Mouse (Mus musculus) left cerebral cortex, postnatal 14 days (tissue): ENCODE measurements around the gene Cnnm3. TPM values are rescaled to one million over a fixed set of nuclear protein-coding genes. Genes with fewer than 3 reads are reported as not detected.

Experiments
- DNase-seq, 2 experiments: peaks; one replicate each; pipeline ENCODE4 v3.0.0; 2021 to 2022; ENCODE audit warnings: low spot score in 2 of 2, mixed read lengths in 1 of 2
- intact Hi-C: fragments of 180-260 bp; cut with DNase I; formaldehyde crosslinking; loops from one replicate; pipeline ENCODE4 v1.15.1; 2025
- total RNA-seq, 2 experiments: library from RNA; stranded (reverse); gene quantifications; 2 replicates each; pipeline ENCODE4 v1.2.3; 2021

Cnnm3 gene
- total RNA-seq, 2 experiments from 2014 or later = 28.7 to 30.4 TPM

- intact Hi-C loops = no loop called here
- DNase-seq = no peak
These were observed 18.4 kb upstream of the Cnnm3 start for GRCm38 (mm10) chr1:36493299-36493698.

- intact Hi-C loops = no loop called here
- DNase-seq = peak; percentile 44 to 45
These were observed 14.9 kb upstream of the Cnnm3 start for GRCm38 (mm10) chr1:36496719-36497118.

GRCm38 (mm10) chr1:36497312-36497711 is 14.4 kb upstream of the Cnnm3 start:
- intact Hi-C loops = no loop called here

GRCm38 (mm10) chr1:36501261-36501660 is 10.4 kb upstream of the Cnnm3 start:
- intact Hi-C loops = loop anchor here (5.0 kb wide), 2 partner anchors 154 to 179 kb away; no protein-coding TSS in a partner anchor
- DNase-seq = peak; percentile 59 to 79

More at GRCm38 (mm10) chr1:36497312-36497711, 14.4 kb upstream of the Cnnm3 start:
- no peak for DNase-seq

- no peak for DNase-seq
- intact Hi-C loops = no loop called here
These were observed 3.4 kb upstream of the Cnnm3 start for GRCm38 (mm10) chr1:36508238-36508637.

- intact Hi-C loops = no loop called here
- peak; percentile 33 to 54 for DNase-seq
These were observed 660 bp downstream of the Cnnm3 start for GRCm38 (mm10) chr1:36512089-36512965.

GRCm38 (mm10) chr1:36512966-36513280 is 1.3 kb downstream of the Cnnm3 start:
- intact Hi-C loops = no loop called here
- no peak for DNase-seq

GRCm38 (mm10) chr1:36513310-36513709 is 1.6 kb downstream of the Cnnm3 start:
- peak in 1 of 2 experiments; percentile 57 for DNase-seq
- intact Hi-C loops = no loop called here

- intact Hi-C loops = no loop called here
These were observed 2.1 kb downstream of the Cnnm3 start for GRCm38 (mm10) chr1:36513718-36514117.

GRCm38 (mm10) chr1:36518259-36518658 is 6.6 kb downstream of the Cnnm3 start:
- intact Hi-C loops = no loop called here
- no peak for DNase-seq

More at GRCm38 (mm10) chr1:36513718-36514117, 2.1 kb downstream of the Cnnm3 start:
- peak; percentile 39 to 60 for DNase-seq

- intact Hi-C loops = no loop called here
- no peak for DNase-seq
These were observed 8.0 kb downstream of the Cnnm3 start for GRCm38 (mm10) chr1:36519626-36520025.

- intact Hi-C loops = no loop called here
- no peak for DNase-seq
These were observed 10.5 kb downstream of the Cnnm3 start for GRCm38 (mm10) chr1:36522210-36522609.

GRCm38 (mm10) chr1:36523332-36524013 is 11.8 kb downstream of the Cnnm3 start:
- no peak for DNase-seq
- intact Hi-C loops = no loop called here

GRCm38 (mm10) chr1:36524058-36524457 is 12.4 kb downstream of the Cnnm3 start:
- intact Hi-C loops = no loop called here
- DNase-seq = no peak

- no peak for DNase-seq
- intact Hi-C loops = no loop called here
These were observed 14.1 kb downstream of the Cnnm3 start for GRCm38 (mm10) chr1:36525774-36526173.

- intact Hi-C loops = no loop called here
These were observed 15.2 kb downstream of the Cnnm3 start for GRCm38 (mm10) chr1:36526903-36527302.

GRCm38 (mm10) chr1:36528351-36528750 is 16.7 kb downstream of the Cnnm3 start:
- intact Hi-C loops = no loop called here
- DNase-seq = no peak

More at GRCm38 (mm10) chr1:36526903-36527302, 15.2 kb downstream of the Cnnm3 start:
- no peak for DNase-seq

GRCm38 (mm10) chr1:36529274-36529673 is 17.6 kb downstream of the Cnnm3 start:
- intact Hi-C loops = no loop called here

GRCm38 (mm10) chr1:36529875-36530274 is 18.2 kb downstream of the Cnnm3 start:
- no peak for DNase-seq
- intact Hi-C loops = no loop called here

More at GRCm38 (mm10) chr1:36529274-36529673, 17.6 kb downstream of the Cnnm3 start:
- no peak for DNase-seq

GRCm38 (mm10) chr1:36530485-36530884 is 18.8 kb downstream of the Cnnm3 start:
- DNase-seq = no peak
- intact Hi-C loops = no loop called here

GRCm38 (mm10) chr1:36530962-36531361 is 19.3 kb downstream of the Cnnm3 start:
- no peak for DNase-seq
- intact Hi-C loops = no loop called here
